Mouse (Mus musculus): ENCODE data around the gene Ttbk2. TPM values are rescaled to one million over a fixed set of nuclear protein-coding genes. Genes with fewer than 3 reads are reported as not detected.
A peak's percentile ranks its signal among the peaks of the same experiment; 100 is the strongest.

Gene Ttbk2
- 1.5 and 1.6 TPM in 2 replicates for polyA plus RNA-seq (2012; rRNA removed)

DNA sequence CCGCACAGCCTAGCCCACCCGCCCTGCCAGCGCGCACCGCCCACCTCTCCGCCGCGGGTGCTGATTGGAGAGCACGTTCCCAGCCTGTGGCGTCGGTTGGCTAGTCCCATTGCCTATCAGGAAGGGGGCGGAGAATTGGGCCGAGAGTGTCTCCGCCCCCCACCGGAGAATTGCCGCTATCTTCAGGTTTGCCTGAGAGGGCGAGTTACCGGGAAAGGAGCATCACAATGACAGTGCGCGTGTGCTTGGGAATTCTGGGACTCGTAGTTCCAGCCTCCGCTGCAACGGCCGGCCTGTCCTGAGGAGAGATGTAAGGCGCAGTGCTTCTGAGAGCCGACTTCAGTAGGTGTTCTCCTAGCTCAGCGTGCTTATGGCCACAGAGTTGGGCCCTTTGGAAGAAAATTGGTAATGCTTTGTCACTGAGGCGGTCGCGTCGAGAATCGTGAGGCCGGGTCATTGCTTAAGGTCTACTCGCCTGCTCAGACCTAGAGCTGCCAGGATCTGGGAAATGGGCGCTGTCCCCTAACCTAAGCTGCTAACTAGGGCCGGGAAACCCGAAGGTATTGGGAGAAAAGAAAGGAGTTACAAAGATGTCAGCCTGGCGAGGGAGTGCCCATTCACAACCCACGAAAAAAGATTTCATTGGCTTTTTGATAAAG lies at the start of gene Ttbk2:
Gene Ttbk2 (minus strand): TSS at position 181 of the 659 bp plus-strand sequence.
- Histone ChIP-seq H3K27ac (ENCODE audit: insufficient read depth, low read depth, low read length) (no peak within 1 kb of the TSS), H3K36me3 (ENCODE audit: control insufficient read depth, insufficient read depth, low read length) (no peaks in the 10 kb centered on the region), H3K4me1 (ENCODE audit: control insufficient read depth, insufficient read depth, insufficient read length, low read length) (peaks cover 5% of the 10 kb centered on the region; the same call in 1 of the 2 replicates), H3K27me3 (ENCODE audit: control insufficient read depth, insufficient read depth, low read length) (no peaks in the 10 kb centered on the region), H3K4me3 (ENCODE audit: low read depth, low read length) (peak within 1 kb of the TSS; percentile 91)
- 1% methylated on average over 35 of the region's 39 CpGs for WGBS
- TF ChIP-seq CTCF (IDR thresholded peaks at IDR 0.05; ENCODE audit: extremely low read depth, insufficient read length, insufficient replicate concordance, low read depth, low read length) = no peak
- no peak for TF ChIP-seq POLR2A (IDR thresholded peaks at IDR 0.05; ENCODE audit: low read depth, low read length)

DNA sequence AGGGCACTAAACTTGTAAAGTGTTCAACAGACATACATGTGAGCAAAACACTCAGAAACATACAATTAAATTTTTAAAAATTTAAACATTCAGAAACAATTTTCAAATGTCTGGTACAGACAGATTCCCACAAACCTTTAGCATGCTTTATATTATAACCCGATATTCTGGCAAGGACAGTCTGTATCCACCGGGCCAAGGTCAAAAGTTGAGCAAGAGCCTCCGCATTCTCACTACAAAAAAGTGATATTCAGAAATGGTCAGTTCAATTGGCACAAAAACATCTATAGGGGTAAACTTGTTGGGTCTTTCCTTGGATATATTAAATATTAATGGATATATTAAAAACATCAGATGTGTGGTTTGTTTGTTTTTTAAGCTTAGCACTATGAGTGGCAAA lies 46.0 kb upstream of the Ttbk2 start:
- 95% methylated on average over 3 of the region's 3 CpGs for WGBS
- Histone ChIP-seq H3K36me3 (ENCODE audit: control insufficient read depth, insufficient read depth, low read length) (peaks cover 21% of the 10 kb centered on the region), H3K4me3 (ENCODE audit: low read depth, low read length) (no peak overlapping the region), H3K27me3 (ENCODE audit: control insufficient read depth, insufficient read depth, low read length) (no peaks in the 10 kb centered on the region), H3K4me1 (ENCODE audit: control insufficient read depth, insufficient read depth, insufficient read length, low read length) (no peaks in the 10 kb centered on the region), H3K27ac (ENCODE audit: insufficient read depth, low read depth, low read length) (no peak overlapping the region)
- no peak for TF ChIP-seq POLR2A (IDR thresholded peaks at IDR 0.05; ENCODE audit: low read depth, low read length)
- no peak for TF ChIP-seq CTCF (IDR thresholded peaks at IDR 0.05; ENCODE audit: extremely low read depth, insufficient read length, insufficient replicate concordance, low read depth, low read length)

DNA sequence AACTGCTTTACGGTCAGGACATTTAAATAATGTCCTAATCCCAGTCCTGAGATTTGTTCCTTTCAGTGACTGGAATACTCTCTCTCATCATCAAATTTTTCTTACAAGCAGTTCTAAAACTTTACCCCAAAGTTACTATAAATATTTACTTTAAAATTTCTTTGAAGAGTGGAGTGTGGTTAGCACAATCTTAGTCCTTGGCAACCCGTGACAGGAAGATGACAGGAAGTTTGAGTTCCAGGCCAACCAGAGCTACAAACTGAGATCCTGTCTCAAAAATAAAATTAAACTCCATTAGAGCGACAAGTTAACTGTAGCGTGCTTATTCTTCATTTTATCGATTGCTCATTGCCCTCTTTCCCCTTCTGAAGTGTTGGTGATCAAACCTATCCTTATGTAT lies 37.2 kb upstream of the Ttbk2 start:
- H3K4me3 ChIP-seq (ENCODE audit: low read depth, low read length) = no peak overlapping the region
- no peaks in the 10 kb centered on the region for H3K4me1 ChIP-seq (ENCODE audit: control insufficient read depth, insufficient read depth, insufficient read length, low read length)
- no peak for TF ChIP-seq CTCF (IDR thresholded peaks at IDR 0.05; ENCODE audit: extremely low read depth, insufficient read length, insufficient replicate concordance, low read depth, low read length)
- no peak for TF ChIP-seq POLR2A (IDR thresholded peaks at IDR 0.05; ENCODE audit: low read depth, low read length)
- H3K27me3 ChIP-seq (ENCODE audit: control insufficient read depth, insufficient read depth, low read length) = no peaks in the 10 kb centered on the region
- H3K27ac ChIP-seq (ENCODE audit: insufficient read depth, low read depth, low read length) = no peak overlapping the region
- H3K36me3 ChIP-seq (ENCODE audit: control insufficient read depth, insufficient read depth, low read length) = peaks cover 19% of the 10 kb centered on the region
- 83% methylated on average over 5 of the region's 5 CpGs for WGBS

DNA sequence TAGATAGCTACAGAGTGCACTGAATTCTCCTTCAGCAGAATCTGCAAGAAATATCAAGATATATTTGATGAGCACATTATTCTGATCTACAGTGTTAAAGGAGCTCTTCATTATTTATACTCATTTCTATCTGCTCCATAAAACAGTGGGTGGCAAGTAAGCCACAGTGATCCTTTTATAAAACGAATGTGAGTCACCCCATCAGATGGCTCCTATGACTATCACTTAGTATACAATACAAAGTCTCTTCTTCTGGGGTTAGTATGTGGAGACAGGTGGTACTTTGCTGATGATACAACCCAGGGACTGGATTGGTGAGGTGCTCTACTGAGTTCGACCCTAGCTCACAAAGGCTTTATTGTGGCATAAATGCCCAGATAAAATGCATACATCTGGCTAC lies 22.8 kb upstream of the Ttbk2 start:
- Histone ChIP-seq H3K4me1 (ENCODE audit: control insufficient read depth, insufficient read depth, insufficient read length, low read length) (no peaks in the 10 kb centered on the region), H3K27me3 (ENCODE audit: control insufficient read depth, insufficient read depth, low read length) (no peaks in the 10 kb centered on the region), H3K36me3 (ENCODE audit: control insufficient read depth, insufficient read depth, low read length) (peaks cover 30% of the 10 kb centered on the region), H3K27ac (ENCODE audit: insufficient read depth, low read depth, low read length) (no peak overlapping the region), H3K4me3 (ENCODE audit: low read depth, low read length) (no peak overlapping the region)
- WGBS = 78% methylated on average over 2 of the region's 2 CpGs
- no peak for TF ChIP-seq POLR2A (IDR thresholded peaks at IDR 0.05; ENCODE audit: low read depth, low read length)
- TF ChIP-seq CTCF (IDR thresholded peaks at IDR 0.05; ENCODE audit: extremely low read depth, insufficient read length, insufficient replicate concordance, low read depth, low read length) = no peak

DNA sequence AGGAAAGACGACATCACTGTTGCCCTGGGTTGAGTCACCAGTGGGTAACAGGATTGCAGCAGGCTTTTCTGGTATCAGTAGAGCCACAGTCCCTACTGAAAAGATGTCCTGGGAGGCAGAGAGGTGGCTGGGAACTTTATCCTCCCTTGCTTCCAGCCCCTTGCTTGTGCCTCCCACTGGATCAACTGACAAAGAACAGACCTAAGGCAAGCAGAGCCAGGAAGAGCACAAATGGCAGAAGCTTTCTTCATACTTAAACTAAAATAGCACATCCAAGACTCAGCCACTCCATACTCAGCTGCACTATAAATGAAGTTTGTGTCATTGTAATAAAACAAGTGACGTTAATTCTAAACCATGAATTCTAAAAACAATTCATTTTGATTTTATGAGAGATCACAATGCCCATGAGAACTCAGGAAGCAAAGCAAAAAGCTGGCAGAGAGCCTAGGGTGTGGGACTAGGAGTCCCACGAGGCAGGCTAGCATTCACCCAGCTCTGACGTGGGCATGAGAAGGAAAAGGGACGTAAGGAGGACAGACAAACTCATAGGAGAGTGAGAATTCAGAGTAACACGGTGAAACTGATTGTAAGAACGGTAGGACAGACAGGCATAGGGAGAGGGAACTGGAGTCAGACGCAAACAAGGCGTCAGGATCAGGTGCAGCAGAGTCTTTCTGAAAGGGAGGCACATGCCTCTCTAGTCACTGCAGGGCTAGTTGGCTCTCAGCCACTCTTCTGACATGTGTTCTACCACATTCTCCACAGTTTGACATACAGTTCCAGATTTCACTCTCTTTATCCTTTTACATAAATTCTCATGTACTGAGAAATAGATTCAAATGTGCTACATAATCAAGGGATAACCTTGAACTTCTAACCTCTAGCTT lies 21.3 kb upstream of the Ttbk2 start:
- H3K4me1 ChIP-seq (ENCODE audit: control insufficient read depth, insufficient read depth, insufficient read length, low read length) = no peaks in the 10 kb centered on the region
- no peak overlapping the region for H3K4me3 ChIP-seq (ENCODE audit: low read depth, low read length)
- H3K36me3 ChIP-seq (ENCODE audit: control insufficient read depth, insufficient read depth, low read length) = peaks cover 29% of the 10 kb centered on the region
- H3K27ac ChIP-seq (ENCODE audit: insufficient read depth, low read depth, low read length) = no peak overlapping the region
- no peaks in the 10 kb centered on the region for H3K27me3 ChIP-seq (ENCODE audit: control insufficient read depth, insufficient read depth, low read length)
- 76% methylated on average over 9 of the region's 9 CpGs for WGBS
- TF ChIP-seq POLR2A (IDR thresholded peaks at IDR 0.05; ENCODE audit: low read depth, low read length) (no peak), CTCF (IDR thresholded peaks at IDR 0.05; ENCODE audit: extremely low read depth, insufficient read length, insufficient replicate concordance, low read depth, low read length) (no peak)

DNA sequence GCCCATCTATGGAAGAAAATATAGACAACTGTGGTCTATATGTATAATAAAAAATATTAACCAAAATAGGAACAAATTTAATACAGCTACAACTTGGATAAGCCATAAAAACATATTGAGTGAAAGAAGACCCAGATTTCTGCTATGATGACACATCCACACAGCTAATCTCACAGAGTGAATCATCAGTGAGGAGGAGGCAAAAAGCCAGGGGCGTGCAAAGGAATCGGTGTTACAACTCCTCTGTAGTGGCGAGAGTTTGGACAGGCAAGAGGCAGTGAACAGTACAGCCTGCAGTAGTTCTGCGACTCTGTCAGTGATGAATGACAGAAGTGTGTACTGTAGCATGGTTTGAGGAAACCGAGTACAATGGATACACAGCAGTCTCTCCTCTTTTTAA lies 16.9 kb upstream of the Ttbk2 start:
- H3K36me3 ChIP-seq (ENCODE audit: control insufficient read depth, insufficient read depth, low read length) = peaks cover 28% of the 10 kb centered on the region
- H3K4me1 ChIP-seq (ENCODE audit: control insufficient read depth, insufficient read depth, insufficient read length, low read length) = no peaks in the 10 kb centered on the region
- H3K27me3 ChIP-seq (ENCODE audit: control insufficient read depth, insufficient read depth, low read length) = no peaks in the 10 kb centered on the region
- H3K4me3 ChIP-seq (ENCODE audit: low read depth, low read length) = no peak overlapping the region
- 78% methylated on average over 5 of the region's 5 CpGs for WGBS
- no peak overlapping the region for H3K27ac ChIP-seq (ENCODE audit: insufficient read depth, low read depth, low read length)
- TF ChIP-seq CTCF (IDR thresholded peaks at IDR 0.05; ENCODE audit: extremely low read depth, insufficient read length, insufficient replicate concordance, low read depth, low read length) (no peak), POLR2A (IDR thresholded peaks at IDR 0.05; ENCODE audit: low read depth, low read length) (no peak)

DNA sequence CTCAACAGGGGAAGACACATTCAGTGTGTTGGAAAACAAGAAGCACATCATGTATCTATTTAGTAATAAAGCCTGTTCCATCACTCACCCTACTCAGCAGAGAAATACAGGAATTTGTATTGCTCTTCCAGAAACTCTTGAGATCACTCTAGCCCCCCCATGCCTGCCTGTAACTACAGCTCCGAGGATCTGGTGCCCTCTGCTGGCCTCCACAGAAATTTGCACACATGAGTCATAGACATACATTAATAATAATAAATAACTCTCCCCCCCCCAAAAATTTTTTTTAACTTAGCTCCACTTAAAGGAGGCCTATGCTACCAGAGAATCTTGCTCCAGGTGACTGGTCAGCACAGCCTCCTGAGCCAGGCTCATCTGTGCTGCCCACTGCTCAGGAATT lies 16.2 kb upstream of the Ttbk2 start:
- TF ChIP-seq CTCF (IDR thresholded peaks at IDR 0.05; ENCODE audit: extremely low read depth, insufficient read length, insufficient replicate concordance, low read depth, low read length) (peak; percentile 70; the same call in 1 of the 2 replicates), POLR2A (IDR thresholded peaks at IDR 0.05; ENCODE audit: low read depth, low read length) (no peak)
- Histone ChIP-seq H3K27me3 (ENCODE audit: control insufficient read depth, insufficient read depth, low read length) (no peaks in the 10 kb centered on the region), H3K4me1 (ENCODE audit: control insufficient read depth, insufficient read depth, insufficient read length, low read length) (no peaks in the 10 kb centered on the region), H3K27ac (ENCODE audit: insufficient read depth, low read depth, low read length) (no peak overlapping the region), H3K36me3 (ENCODE audit: control insufficient read depth, insufficient read depth, low read length) (peaks cover 33% of the 10 kb centered on the region), H3K4me3 (ENCODE audit: low read depth, low read length) (no peak overlapping the region)
- WGBS = 0% methylated on average over 1 of the region's 1 CpGs

All from small intestine, adult 2 months (tissue).